Mouse (Mus musculus): ENCODE data around the gene Fau. TPM values are rescaled to one million over a fixed set of nuclear protein-coding genes. Genes with fewer than 3 reads are reported as not detected.

Fau gene
- polyA plus RNA-seq, 1 experiment from 2014 or later: 914 TPM

DNA sequence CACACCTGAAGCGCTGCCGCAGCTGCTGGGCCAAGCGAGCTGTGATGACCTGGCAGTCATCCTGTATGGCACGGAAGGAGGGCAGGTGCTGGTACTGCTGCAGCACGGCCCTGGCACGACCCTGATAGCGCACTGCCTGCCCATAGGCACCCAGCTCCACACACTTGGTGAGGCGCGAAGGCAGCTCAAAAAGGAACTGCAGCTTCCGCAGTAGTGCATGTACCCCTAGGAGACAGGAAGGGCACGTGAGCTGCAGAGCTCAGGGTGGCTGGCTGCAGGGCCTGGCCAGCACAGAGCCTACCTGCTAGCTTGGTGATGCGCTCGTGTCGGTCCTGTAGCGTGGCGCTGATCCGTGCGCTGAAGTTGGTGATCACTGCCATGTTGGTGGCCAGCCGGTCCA is 13.6 kb downstream of the Fau start:
- H3K4me1 ChIP-seq (ENCODE audit: control insufficient read depth, insufficient read depth, low read length): peaks cover 14% of the 10 kb centered on the region; the same call in 1 of the 2 replicates
- H3K27ac ChIP-seq (replicated peaks; ENCODE audit: low read depth, low read length): no peak overlapping the region
- ATAC-seq (ENCODE audit: insufficient number of reproducible peaks, low FRiP score, low TSS enrichment, low read depth): no peak
- H3K4me2 ChIP-seq (ENCODE audit: low read depth, severe bottlenecking): no peak overlapping the region
- no peak overlapping the region for H3K9ac ChIP-seq (ENCODE audit: low read length)
- 94% methylated on average over 19 of the region's 19 CpGs for WGBS
- no peaks in the 10 kb centered on the region for H3K27me3 ChIP-seq (ENCODE audit: control insufficient read depth, insufficient read depth, low read length)
- H3K36me3 ChIP-seq (ENCODE audit: control insufficient read depth, insufficient read depth, low read length): peaks cover 16% of the 10 kb centered on the region; the same call in 1 of the 2 replicates
- 0 out of 2 replicates have a peak overlapping the region, but pooled peaks have one; percentile 1 for H3K4me3 ChIP-seq (ENCODE audit: low read depth, low read length)
- H3K9me3 ChIP-seq (ENCODE audit: control insufficient read depth, low read length): no peaks in the 10 kb centered on the region
- DNase-seq (ENCODE audit: low spot score): no peak

DNA sequence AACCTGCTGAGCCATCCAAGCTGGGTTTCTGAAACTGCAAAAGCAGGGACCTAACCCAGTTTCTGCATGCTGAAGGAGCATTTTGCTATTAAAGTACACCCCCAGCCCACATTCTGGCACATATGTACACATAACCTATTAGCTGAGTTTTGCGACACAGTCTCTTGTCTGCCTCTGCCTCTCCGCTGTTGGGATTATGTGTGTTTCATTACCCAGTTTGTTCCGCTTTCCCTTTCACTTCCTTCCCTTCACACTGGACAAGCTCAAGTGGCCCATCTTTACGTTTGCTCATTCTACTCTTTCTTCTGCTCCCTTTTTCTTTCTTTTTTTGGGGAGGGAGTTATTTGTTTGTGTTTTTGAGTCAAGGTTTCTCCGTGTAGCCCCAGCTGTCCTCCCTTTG is 16.2 kb downstream of the Fau start:
- peaks cover 15% of the 10 kb centered on the region; the same call in 1 of the 2 replicates for H3K36me3 ChIP-seq (ENCODE audit: control insufficient read depth, insufficient read depth, low read length)
- no peaks in the 10 kb centered on the region for H3K9me3 ChIP-seq (ENCODE audit: control insufficient read depth, low read length)
- no peak overlapping the region for H3K4me3 ChIP-seq (ENCODE audit: low read depth, low read length)
- no peaks in the 10 kb centered on the region for H3K4me1 ChIP-seq (ENCODE audit: control insufficient read depth, insufficient read depth, low read length)
- no peak overlapping the region for H3K27ac ChIP-seq (replicated peaks; ENCODE audit: low read depth, low read length)
- ATAC-seq (ENCODE audit: insufficient number of reproducible peaks, low FRiP score, low TSS enrichment, low read depth) (no peak), DNase-seq (ENCODE audit: low spot score) (no peak)
- no peak overlapping the region for H3K4me2 ChIP-seq (ENCODE audit: low read depth, severe bottlenecking)
- WGBS: 91% methylated on average over 5 of the region's 5 CpGs
- H3K9ac ChIP-seq (ENCODE audit: low read length): no peak overlapping the region
- H3K27me3 ChIP-seq (ENCODE audit: control insufficient read depth, insufficient read depth, low read length): no peaks in the 10 kb centered on the region

DNA sequence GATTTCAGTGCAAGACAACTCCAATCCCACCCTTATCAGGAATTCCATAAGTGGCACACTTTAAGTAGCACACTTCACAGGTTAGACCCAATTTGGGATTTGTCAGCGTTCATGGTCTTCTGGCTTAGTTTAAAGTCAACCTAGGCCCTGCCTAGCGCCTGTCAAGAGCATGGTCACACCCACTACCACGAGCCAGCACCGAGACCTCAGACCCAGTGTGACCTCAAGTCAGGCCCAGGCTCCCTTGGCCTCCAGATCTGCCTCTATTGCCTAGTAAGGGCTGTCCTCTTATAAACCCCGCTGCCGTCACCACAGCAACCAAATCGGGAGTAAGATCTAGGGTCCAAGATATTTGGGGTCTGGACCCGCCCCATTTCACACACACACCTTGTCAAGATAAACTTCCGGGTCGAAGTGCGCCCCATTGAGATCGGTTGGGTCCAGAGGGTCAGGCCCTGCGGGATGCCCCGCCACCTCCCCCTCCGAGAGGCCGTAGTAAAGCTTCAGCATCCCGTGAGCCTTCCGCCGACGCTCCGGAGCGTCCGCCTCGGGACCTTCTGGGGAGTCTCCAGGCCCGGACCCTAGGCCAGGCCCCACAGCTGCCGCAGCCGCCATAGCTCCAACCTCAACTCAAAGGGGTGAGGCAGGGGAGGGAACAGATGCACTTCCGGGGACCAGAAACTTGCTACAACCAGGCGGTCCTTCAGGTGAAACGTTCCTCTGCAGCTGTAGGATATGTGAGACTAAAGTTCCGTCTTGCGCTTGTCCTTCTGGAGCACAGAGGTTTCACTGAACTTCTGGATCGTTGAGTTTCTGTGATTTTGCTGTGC is 19.1 kb downstream of the Fau start, which contains the start of gene Vps51:
Gene Vps51, minus strand, starts transcription at position 668 of the 830 bp plus-strand sequence.
- H3K36me3 ChIP-seq (ENCODE audit: control insufficient read depth, insufficient read depth, low read length): peaks cover 4% of the 10 kb centered on the region; the same call in 1 of the 2 replicates
- 1% methylated on average over 33 of the region's 33 CpGs for WGBS
- no peaks in the 10 kb centered on the region for H3K4me1 ChIP-seq (ENCODE audit: control insufficient read depth, insufficient read depth, low read length)
- ATAC-seq (ENCODE audit: insufficient number of reproducible peaks, low FRiP score, low TSS enrichment, low read depth) (peak; percentile 81), DNase-seq (ENCODE audit: low spot score) (peak; percentile 88)
- H3K4me3 ChIP-seq (ENCODE audit: low read depth, low read length): peak within 1 kb of the TSS; percentile 62
- H3K4me2 ChIP-seq (ENCODE audit: low read depth, severe bottlenecking): peak within 1 kb of the TSS; percentile 69
- H3K27ac ChIP-seq (replicated peaks; ENCODE audit: low read depth, low read length): no peak within 1 kb of the TSS; the same call in 1 of the 2 replicates
- no peaks in the 10 kb centered on the region for H3K9me3 ChIP-seq (ENCODE audit: control insufficient read depth, low read length)
- H3K27me3 ChIP-seq (ENCODE audit: control insufficient read depth, insufficient read depth, low read length): no peaks in the 10 kb centered on the region
- H3K9ac ChIP-seq (ENCODE audit: low read length): peak within 1 kb of the TSS; percentile 86

DNA sequence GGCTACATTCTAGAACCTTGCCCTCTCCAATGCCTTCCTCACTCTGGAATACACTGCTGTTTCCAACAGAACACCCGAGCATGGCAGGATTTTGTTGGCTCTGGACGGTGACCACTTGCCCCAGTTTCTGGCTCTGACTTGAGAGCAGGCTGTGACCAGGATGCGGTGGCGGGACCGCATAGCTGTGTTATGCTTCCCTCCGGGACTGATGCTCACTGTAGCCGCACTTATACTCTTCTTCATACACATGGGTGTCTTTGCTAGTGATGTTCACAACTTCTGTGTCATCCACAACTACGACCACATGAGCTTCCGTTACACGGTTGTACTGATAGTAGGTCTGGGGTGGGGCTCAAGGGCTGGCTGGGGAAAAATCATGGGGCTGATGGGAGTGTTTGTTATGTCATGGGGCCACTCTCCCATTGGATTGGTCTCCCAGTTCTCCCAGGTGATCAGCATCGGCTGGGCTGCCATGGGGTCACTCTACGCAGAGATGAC is 22.4 kb downstream of the Fau start, which contains the start of gene Tmem262:
Gene Tmem262, plus strand, starts transcription at position 51 of the 498 bp plus-strand sequence.
- H3K27me3 ChIP-seq (ENCODE audit: control insufficient read depth, insufficient read depth, low read length): no peaks in the 10 kb centered on the region
- no peak for ATAC-seq (ENCODE audit: insufficient number of reproducible peaks, low FRiP score, low TSS enrichment, low read depth)
- WGBS: 92% methylated on average over 12 of the region's 12 CpGs
- H3K4me2 ChIP-seq (ENCODE audit: low read depth, severe bottlenecking): no peak within 1 kb of the TSS
- no peak within 1 kb of the TSS for H3K27ac ChIP-seq (replicated peaks; ENCODE audit: low read depth, low read length)
- H3K4me1 ChIP-seq (ENCODE audit: control insufficient read depth, insufficient read depth, low read length): peaks cover 5% of the 10 kb centered on the region
- H3K36me3 ChIP-seq (ENCODE audit: control insufficient read depth, insufficient read depth, low read length): peaks cover 5% of the 10 kb centered on the region
- no peak within 1 kb of the TSS for H3K9ac ChIP-seq (ENCODE audit: low read length)
- no peak within 1 kb of the TSS for H3K4me3 ChIP-seq (ENCODE audit: low read depth, low read length)
- H3K9me3 ChIP-seq (ENCODE audit: control insufficient read depth, low read length): no peaks in the 10 kb centered on the region
- no peak for DNase-seq (ENCODE audit: low spot score)

DNA sequence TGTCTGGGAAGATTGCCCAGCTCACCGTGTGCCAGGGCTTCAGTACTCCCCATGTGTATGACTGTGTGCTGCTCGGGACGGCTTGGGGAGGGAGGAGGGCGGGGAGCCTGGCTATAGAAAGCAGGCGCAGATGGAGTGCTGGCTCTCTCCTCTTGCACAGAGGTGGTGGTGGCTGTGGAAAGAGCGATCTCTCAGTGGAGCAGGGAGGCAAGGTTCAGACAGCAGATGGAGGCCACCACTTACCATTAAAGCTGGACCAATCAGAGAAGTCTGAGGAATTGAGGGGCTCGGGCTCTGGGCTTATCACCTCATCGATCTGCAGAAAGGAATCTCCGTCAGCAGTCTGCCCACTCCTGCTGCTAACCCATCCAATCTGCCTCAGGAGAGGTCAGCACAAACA is 24.5 kb downstream of the Fau start, which contains the start of gene Gm28374:
Gene Gm28374, minus strand, starts transcription at position 101 of the 400 bp plus-strand sequence.
- Histone ChIP-seq H3K4me1 (ENCODE audit: control insufficient read depth, insufficient read depth, low read length) (peaks cover 7% of the 10 kb centered on the region), H3K4me2 (ENCODE audit: low read depth, severe bottlenecking) (no peak within 1 kb of the TSS), H3K4me3 (ENCODE audit: low read depth, low read length) (no peak within 1 kb of the TSS), H3K9me3 (ENCODE audit: control insufficient read depth, low read length) (no peaks in the 10 kb centered on the region), H3K36me3 (ENCODE audit: control insufficient read depth, insufficient read depth, low read length) (peaks cover 5% of the 10 kb centered on the region), H3K27ac (replicated peaks; ENCODE audit: low read depth, low read length) (no peak within 1 kb of the TSS), H3K27me3 (ENCODE audit: control insufficient read depth, insufficient read depth, low read length) (no peaks in the 10 kb centered on the region), H3K9ac (ENCODE audit: low read length) (no peak within 1 kb of the TSS)
- DNase-seq (ENCODE audit: low spot score) (no peak), ATAC-seq (ENCODE audit: insufficient number of reproducible peaks, low FRiP score, low TSS enrichment, low read depth) (no peak)
- WGBS: 87% methylated on average over 9 of the region's 9 CpGs

DNA sequence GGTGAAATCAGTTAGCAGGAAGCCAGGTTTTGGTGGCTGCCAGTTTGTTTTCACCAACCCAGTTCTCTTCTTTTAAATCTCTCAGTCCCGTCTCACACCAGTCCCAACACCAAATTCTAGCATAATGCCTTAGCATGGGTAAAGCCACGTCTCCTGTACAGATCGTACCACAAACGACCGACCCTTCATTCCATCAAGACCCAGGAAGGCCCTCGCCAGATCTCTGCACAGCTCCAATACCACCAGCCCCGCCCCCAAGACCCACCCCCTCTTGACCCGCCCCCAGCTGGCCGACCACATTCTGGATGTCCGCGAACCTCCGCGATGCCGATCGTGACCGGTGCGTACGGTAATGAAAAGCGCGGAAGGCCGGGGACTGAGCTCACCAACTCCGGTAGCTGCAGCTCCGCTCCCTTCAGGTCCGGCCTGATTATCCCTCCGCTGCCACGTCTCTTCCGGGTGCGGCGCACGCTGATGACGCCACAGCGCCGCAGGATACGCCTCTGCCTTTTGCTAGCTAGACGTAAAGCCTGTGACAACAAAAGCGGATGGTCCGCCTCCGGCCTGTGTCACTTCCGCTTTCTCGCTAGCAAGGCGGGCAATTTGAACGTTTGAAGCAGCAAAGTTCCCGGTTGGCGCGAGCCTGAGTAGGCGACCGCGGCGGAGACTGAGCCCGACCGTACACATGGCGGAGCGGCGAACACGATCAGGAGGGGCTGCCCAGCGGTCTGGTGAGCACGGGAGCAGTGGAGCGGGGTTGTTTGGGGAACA is 27.0 kb downstream of the Fau start, which contains the start of the genes Zfpl1 and Cdca5:
Gene Zfpl1, minus strand, starts transcription at position 479 of the 771 bp plus-strand sequence.
Gene Cdca5, plus strand, starts transcription at position 506 of the 771 bp plus-strand sequence.
- Histone ChIP-seq H3K27me3 (ENCODE audit: control insufficient read depth, insufficient read depth, low read length) (no peaks in the 10 kb centered on the region), H3K36me3 (ENCODE audit: control insufficient read depth, insufficient read depth, low read length) (peaks cover 9% of the 10 kb centered on the region), H3K9ac (ENCODE audit: low read length) (peak within 1 kb of the TSS; percentile 76), H3K4me3 (ENCODE audit: low read depth, low read length) (peak within 1 kb of the TSS; percentile 81), H3K9me3 (ENCODE audit: control insufficient read depth, low read length) (no peaks in the 10 kb centered on the region), H3K4me2 (ENCODE audit: low read depth, severe bottlenecking) (peak within 1 kb of the TSS; percentile 95), H3K4me1 (ENCODE audit: control insufficient read depth, insufficient read depth, low read length) (peaks cover 7% of the 10 kb centered on the region), H3K27ac (replicated peaks; ENCODE audit: low read depth, low read length) (0 out of 2 replicates have a peak within 1 kb of the TSS, but pooled peaks have one; percentile 18)
- under 1% methylated on average over 58 of the region's 58 CpGs for WGBS
- peak; percentile 69 for ATAC-seq (ENCODE audit: insufficient number of reproducible peaks, low FRiP score, low TSS enrichment, low read depth)
- peak; percentile 98 for DNase-seq (ENCODE audit: low spot score)

DNA sequence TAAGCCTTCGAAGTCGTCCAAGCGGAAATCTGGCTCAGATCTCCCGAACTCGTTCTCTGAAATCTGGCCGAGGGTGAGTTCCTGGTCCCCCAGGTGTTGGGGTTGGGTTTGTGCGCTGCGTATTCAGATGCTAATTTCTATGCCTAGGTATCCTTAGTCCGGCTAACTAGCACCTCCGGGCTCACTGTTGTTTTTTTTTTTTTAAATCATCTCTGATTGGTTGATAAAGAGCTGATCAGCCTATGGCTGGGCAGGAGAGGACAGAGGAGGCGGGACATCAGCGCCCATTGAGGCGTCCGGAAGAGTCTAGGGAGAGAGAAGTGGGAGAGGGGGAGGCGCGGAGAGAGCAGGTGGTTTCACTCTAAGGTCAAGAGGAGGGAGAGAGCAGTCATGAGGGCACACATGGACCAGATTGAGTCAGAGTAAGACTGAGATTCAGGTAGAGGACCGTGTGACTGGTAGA is 27.8 kb downstream of the Fau start:
- no peak overlapping the region for H3K27ac ChIP-seq (replicated peaks; ENCODE audit: low read depth, low read length)
- no peaks in the 10 kb centered on the region for H3K27me3 ChIP-seq (ENCODE audit: control insufficient read depth, insufficient read depth, low read length)
- under 1% methylated on average over 17 of the region's 17 CpGs for WGBS
- peaks cover 15% of the 10 kb centered on the region for H3K36me3 ChIP-seq (ENCODE audit: control insufficient read depth, insufficient read depth, low read length)
- H3K4me2 ChIP-seq (ENCODE audit: low read depth, severe bottlenecking): peak overlapping the region; percentile 95
- DNase-seq (ENCODE audit: low spot score) (peak; percentile 81), ATAC-seq (ENCODE audit: insufficient number of reproducible peaks, low FRiP score, low TSS enrichment, low read depth) (peak; percentile 76)
- H3K4me3 ChIP-seq (ENCODE audit: low read depth, low read length): peak overlapping the region; percentile 81
- peak overlapping the region; percentile 76 for H3K9ac ChIP-seq (ENCODE audit: low read length)
- H3K9me3 ChIP-seq (ENCODE audit: control insufficient read depth, low read length): no peaks in the 10 kb centered on the region
- peaks cover 7% of the 10 kb centered on the region for H3K4me1 ChIP-seq (ENCODE audit: control insufficient read depth, insufficient read depth, low read length)

DNA sequence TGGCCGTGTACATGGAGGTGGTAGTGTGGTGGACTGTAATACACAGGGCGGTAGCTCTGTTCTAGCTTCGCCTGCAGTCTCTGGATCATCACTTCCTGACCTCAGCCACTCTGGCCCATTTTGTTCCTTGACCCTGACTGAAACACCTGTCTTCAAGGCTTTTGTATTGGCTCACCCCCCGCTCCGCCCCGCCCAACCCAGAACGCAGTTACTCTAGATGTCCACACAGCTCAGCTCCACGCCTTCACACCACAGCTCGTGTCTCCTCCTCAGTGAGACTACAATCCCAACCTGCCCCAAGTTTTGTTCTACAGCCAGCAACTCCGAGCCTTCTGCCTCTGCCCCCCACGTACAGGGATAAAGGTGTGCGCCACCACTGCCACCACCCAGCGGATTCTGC is 31.2 kb downstream of the Fau start:
- Histone ChIP-seq H3K4me2 (ENCODE audit: low read depth, severe bottlenecking) (no peak overlapping the region), H3K9ac (ENCODE audit: low read length) (no peak overlapping the region), H3K4me3 (ENCODE audit: low read depth, low read length) (no peak overlapping the region), H3K9me3 (ENCODE audit: control insufficient read depth, low read length) (no peaks in the 10 kb centered on the region), H3K4me1 (ENCODE audit: control insufficient read depth, insufficient read depth, low read length) (peaks cover 4% of the 10 kb centered on the region), H3K27me3 (ENCODE audit: control insufficient read depth, insufficient read depth, low read length) (no peaks in the 10 kb centered on the region), H3K36me3 (ENCODE audit: control insufficient read depth, insufficient read depth, low read length) (peaks cover 22% of the 10 kb centered on the region), H3K27ac (replicated peaks; ENCODE audit: low read depth, low read length) (no peak overlapping the region)
- ATAC-seq (ENCODE audit: insufficient number of reproducible peaks, low FRiP score, low TSS enrichment, low read depth): no peak
- 94% methylated on average over 13 of the region's 13 CpGs for WGBS
- no peak for DNase-seq (ENCODE audit: low spot score)

Data from limb, embryonic 11.5 days (tissue).